Mouse (Mus musculus) urinary bladder, postnatal 36 days (tissue): ENCODE data around the gene Hoxc10.

Experiments used
- DNase-seq, 2 experiments: peaks; one replicate each; pipeline ENCODE4 v3.0.0; 2022; ENCODE audit warnings: low spot score in 2 of 2, mixed read lengths in 1 of 2

Gene Hoxc10

GRCm38 (mm10) chr15:102990461-102991397, 24.1 kb downstream of the Hoxc10 start, which contains the start of gene Hoxc8:
Hoxc8 (plus strand) TSS chr15:102990607.
- no peak for DNase-seq

- no peak for DNase-seq
These were observed 25.2 kb downstream of the Hoxc10 start for GRCm38 (mm10) chr15:102991782-102992181.

DNA sequence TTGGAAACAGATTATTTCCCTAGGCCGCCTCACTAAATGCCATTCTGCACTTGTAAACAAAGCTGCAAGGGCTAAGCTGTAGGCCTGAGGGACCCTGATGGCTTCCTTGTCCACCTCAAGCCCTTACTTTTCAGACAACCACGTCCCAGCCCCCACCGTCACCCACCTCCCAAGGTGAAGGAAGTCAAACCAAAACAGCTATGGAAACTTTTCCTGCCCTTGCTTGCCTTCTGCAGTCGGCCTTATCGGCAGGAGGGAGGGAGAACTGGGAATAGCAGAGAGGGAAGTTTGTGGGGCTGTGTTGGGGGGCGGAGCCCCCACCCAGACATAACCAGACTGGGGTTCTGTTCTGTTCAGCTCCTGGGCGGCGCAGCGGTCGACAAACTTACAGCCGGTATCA, 25.6 kb downstream of the Hoxc10 start:
- DNase-seq = no peak

DNA sequence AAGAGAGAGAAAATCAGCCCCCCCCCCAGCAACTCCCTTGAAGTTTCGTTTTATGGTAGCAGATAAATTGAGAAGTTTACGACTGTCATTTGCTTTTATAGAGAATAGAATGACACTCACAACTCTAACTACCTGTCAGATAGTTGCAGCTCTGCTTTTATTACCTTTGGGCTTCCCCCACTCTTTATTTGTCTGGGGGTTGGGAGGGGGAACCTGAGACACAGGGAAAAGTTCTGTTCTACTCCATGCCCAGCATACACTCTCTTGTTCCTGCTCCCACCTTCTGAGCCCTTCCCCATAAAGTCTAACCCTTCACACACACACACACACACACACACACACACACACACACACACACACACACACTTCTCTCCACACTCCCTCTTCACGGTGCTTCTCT, 26.3 kb downstream of the Hoxc10 start:
- DNase-seq = no peak

- DNase-seq = no peak
These were observed 30.0 kb downstream of the Hoxc10 start for GRCm38 (mm10) chr15:102996548-102996947.

GRCm38 (mm10) chr15:102997431-102997830, 30.8 kb downstream of the Hoxc10 start:
- no peak for DNase-seq

DNA sequence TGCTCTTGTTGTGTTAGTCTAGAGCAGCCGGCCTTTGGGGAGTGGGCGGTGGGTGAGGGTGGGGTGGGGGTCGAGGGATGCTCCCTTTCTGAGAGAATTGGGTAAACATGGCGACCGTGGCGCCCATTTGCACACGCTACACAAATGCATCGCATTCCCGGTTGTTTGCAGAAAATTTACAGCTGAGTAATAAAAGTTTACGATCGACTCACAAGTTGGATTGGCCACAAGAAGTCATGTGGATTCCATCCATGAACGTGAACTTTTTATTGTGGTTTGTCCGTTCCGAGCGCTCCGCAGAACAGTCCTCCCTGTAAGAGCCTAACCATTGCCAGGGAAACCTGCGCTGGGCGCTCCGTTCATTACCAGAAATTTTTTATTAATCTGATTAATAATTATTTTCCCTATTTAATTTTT, 31.4 kb downstream of the Hoxc10 start, which contains the start of gene Hoxc6:
Hoxc6 (plus strand) TSS at position 319 of the 417 bp plus-strand sequence.
- DNase-seq = no peak

DNA sequence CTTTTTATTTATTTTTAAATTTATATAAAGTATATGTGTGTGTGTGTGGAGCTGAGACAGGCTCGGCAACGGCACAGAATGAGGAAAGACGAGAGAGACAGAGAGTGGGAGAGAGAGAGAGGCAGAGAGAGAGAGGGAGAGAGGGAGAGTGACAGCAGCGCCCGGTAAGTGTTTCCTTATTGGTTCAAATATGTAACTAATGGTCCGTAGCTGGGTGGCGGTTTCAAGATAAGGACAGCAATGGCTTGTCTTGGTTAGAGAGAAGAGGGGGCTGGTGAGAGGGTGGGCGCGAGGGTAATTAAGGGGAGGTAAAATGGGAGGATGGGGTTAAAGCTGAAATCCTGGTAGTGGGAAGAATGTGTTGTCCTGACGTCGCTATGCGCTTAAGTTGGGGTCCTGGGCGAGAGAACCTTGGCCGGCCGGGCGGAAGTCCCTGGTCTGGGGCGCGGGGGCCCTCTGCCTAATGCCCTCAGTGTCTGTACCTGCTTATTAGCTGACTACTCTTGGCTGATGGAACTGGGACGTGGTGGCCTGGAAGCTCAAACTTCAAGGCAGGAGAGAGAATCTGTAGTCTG, 32.1 kb downstream of the Hoxc10 start:
- DNase-seq = no peak

GRCm38 (mm10) chr15:102999183-102999831, 32.7 kb downstream of the Hoxc10 start:
- DNase-seq = peak; percentile 50 to 79

DNA sequence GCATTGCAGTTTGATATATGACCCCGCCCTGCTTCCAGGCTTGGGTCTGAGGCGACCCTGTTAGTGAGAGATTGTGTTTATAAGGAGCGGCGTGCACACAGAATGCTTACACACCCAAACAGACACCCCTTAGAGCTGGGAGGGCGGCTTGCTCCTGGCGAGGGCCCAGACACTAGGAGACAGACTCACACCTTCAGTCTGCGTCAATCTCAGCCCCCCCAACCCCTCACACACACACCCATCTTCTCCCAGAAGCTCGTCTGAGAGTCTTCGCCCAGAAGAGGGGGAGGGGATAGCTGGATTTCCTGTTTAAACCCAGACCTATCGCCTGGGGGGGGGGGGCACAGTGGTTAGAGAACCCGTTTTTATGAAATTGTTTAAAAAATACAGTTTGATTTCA, 33.4 kb downstream of the Hoxc10 start:
- DNase-seq = no peak

DNA sequence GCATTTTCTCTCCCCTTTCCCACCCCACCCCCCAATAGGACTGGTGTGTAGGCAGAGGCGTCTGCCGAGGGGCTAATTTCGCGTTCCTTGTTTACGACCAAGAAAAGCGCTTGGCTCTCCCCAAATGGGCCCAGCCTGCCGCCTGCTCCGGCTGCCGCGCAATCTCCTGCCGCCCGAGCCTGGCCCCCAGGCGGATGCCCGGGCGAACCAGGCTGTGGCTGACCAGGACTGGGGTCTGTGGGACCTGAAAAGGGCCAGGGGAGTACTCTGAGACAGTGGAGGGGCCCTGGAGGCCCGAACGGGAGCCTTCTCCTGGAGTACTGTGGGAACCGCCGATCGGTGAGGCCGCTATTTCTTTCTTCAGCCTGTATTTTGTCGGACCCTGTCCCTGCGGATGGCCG, 33.9 kb downstream of the Hoxc10 start:
- no peak for DNase-seq

DNA sequence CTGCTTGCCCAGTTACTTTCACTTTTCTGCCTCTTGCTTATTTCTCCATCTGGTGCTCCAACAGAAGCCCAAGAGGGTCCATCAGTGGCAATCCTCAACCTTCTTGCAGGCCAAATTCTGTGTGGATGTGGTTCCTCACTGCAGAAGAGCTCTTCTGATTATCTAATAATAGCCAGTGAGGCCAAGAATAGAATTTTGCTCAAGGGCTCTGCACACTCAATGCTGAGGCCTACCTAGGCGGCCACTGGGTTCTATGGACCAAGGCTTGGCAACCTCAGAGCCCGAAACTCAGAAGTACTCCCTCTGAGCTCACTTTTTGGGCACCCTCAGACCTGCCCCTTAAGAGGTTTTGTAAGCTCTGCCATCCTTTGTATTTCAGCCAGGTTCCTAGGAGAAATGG, 34.8 kb downstream of the Hoxc10 start:
- DNase-seq = no peak

GRCm38 (mm10) chr15:103002156-103002555, 35.6 kb downstream of the Hoxc10 start:
- no peak for DNase-seq

DNA sequence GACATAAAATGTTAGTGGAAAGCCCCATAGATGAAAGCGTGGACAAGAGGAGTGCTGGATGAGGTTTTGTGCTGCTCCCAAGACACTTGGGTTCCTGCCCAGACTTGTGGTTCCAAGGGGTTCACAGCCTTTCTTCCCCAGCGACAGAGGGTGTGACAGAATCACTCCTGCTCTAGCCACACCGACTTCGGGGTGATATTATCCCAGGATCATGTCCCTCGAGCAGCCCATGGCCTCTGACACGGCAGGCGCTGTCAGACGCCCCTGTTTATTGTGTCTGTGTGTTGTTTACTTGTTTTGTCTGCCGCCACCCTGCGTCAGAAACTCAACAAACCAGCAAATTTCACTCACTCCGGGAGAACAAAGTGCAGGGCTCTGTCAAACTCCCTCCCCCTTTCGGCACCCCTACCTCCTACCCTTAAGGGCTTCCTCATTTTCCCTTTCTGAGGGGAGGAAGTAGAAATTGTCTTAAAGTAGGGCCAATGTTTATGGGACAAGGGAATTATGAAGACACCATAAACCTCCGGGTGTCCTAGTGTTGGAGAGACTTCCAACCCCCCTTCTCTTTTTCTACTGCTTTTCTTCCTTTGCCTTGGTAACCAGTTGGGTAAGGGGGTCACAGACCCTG, 36.3 kb downstream of the Hoxc10 start:
- DNase-seq = no peak

DNA sequence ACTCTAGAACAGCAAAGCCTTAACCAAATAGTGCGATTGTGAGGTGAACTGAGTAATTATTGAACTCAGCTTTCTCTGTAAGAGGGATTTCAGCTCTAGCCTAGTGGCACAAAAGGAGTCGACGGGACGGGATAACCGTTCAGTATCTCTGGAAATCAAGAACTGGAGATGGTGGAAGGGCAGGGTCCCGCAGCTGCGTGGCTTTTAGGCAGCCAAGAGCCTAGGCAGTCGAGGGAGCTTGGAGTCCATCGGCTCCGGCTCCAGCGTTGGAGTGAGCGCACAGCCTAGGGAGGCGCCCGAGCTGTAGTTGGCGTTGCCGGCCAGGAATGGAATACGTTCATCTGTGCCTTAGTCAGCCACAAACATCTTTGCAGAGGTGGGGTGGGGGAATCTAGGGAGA, 38.7 kb downstream of the Hoxc10 start:
- DNase-seq = no peak

DNA sequence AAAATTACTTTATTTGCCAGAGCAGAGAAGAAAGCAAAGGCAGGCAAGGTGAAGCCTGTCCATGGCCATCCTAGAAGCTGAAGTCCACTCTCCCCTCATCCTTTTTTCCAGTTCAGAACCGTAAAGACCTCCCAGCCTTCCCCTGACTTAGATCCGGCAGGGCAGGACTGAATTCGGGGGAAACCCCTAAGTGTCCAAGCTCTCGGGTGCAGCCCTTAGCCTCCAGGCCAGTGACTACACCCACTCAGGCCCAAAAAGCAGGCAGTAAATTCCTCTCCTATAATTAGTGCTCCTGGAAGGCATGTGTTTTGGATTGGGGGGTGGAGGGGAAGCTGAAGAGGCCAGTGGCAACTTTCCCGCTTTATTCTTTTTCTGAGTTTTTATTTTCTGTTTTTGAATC, 39.2 kb downstream of the Hoxc10 start:
- no peak for DNase-seq

DNA sequence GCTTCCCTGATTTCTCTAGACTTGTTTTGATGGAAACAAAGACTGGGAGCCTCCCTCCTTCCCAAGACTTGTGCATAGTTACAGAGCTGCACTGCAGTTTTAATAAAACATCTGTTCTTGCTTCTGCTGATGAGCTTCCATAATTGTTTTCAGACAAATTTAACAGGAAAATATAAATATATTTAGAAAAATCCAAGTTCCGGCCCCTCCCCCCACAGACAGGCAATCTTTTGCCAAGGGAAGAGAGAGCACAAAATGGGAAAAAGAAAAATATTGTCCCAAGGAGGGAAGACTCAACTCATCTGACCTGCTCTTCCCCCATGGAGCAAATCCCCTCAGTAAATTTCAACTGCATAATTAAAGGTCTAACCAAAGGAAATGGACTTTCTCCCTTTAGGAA, 39.7 kb downstream of the Hoxc10 start:
- no peak for DNase-seq

DNA sequence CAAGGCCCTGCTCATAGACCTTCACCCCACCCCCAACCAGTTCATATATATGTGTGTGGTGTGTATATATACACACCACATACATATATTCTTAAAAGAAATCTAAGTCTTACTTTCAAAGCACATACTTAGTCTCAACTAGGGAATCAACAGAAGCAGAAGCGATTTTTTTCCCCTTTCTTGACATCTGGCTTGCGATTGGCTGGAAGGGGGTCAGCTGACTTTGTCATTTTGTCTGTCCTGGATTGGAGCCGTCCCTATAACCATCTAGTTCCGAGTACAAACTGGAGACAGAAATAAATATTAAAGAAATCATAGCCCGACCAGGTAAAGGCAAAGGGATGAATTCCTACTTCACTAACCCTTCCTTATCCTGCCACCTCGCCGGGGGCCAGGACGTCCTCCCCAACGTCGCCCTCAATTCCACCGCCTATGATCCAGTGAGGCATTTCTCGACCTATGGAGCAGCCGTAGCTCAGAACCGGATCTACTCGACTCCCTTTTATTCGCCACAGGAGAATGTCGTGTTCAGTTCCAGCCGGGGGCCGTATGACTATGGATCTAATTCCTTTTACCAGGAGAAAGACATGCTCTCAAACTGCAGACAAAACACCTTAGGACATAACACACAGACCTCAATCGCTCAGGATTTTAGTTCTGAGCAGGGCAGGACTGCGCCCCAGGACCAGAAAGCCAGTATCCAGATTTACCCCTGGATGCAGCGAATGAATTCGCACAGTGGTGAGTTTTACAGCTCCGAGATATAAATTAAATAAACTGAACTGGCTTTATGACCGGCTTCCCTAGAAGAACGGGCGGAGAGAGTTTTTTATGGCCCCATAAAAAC, 42.9 kb downstream of the Hoxc10 start:
- DNase-seq = no peak

DNA sequence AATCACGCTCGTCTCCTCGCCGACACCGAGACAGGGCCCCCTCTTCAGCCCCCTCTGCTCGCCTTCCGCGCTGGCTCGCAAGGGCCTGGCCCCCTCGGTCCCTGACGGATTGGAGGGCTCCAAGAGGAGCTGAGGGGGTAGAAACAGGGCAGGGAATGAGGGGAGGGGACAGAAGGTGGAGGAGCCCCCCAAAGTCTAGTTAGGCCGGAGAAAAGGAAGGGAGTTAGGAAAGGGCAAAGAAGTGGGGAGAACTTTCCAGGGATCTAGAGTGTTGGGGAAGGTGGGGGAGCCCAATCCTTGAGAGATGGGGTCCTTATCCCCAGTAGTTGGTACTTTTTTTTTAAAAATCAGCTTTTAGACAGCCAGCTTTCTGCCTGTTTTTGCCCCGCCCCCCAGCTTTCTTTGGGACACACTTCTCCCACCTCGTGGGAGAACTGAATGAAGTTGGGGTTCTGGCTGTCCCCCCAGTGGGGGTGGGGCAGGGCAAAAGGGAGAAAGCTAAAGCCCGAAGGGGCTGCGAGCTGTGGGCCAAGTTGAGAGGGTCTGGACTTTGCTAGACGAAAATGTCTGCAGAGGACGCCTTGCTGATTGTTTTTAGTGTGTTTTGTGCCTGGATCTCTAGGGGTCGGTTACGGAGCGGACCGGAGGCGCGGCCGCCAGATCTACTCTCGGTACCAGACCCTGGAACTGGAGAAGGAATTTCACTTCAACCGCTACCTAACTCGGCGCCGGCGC, 43.7 kb downstream of the Hoxc10 start:
- no peak for DNase-seq

GRCm38 (mm10) chr15:103010847-103011555, 44.4 kb downstream of the Hoxc10 start:
- no peak for DNase-seq
